Mouse (Mus musculus): ENCODE data around the gene Icam4.

GRCm38 (mm10) chr9:21035586-21035985, 6.4 kb downstream of the Icam4 start:
- no peak for TF ChIP-seq POLR2A (IDR thresholded peaks at IDR 0.05; ENCODE audit: borderline replicate concordance, extremely low read depth, low read depth, low read length)
- no peak for TF ChIP-seq CTCF (IDR thresholded peaks at IDR 0.05; ENCODE audit: insufficient read depth, low read length)
